Mouse (Mus musculus) testis, adult 10 weeks (tissue): ENCODE data around the gene Cdca7. TPM values are rescaled to one million over a fixed set of nuclear protein-coding genes. Genes with fewer than 3 reads are reported as not detected.

Experiments used
- polyA plus RNA-seq: library from polyadenylated mRNA; stranded (reverse); fragments of 350-450 nt; fragmentation: Illumina TruSeq; extraction: RNeasy Lipid Tissue Mini Kit (QIAGEN cat#74804); gene quantifications from one replicate; pipeline ENCODE4 v1.2.3, GENCODE M21; 2014; ENCODE audit warnings: low read depth, low replicate concordance

Cdca7 gene
- polyA plus RNA-seq: 5.0 TPM

GRCm38 (mm10) chr2:72475797-72476485 is at the start of gene Cdca7:
Cdca7 (plus strand) TSS chr2:72476159.

Other genes with a start within 250 kb of the Cdca7 start
- gene Map3k20, start 190.5 kb upstream of the Cdca7 start, polyA plus RNA-seq: 5.4 TPM